Mouse (Mus musculus) adrenal gland, adult (tissue): ENCODE results near the gene Abhd15.

Experiments used
- DNase-seq, 2 experiments: peaks; one replicate each; pipeline ENCODE4 v3.0.0; 2022 to 2023; ENCODE audit warnings: low spot score in 1 of 2; ENCODE audit not compliant: inconsistent age in 2 of 2

The Abhd15 gene

DNA sequence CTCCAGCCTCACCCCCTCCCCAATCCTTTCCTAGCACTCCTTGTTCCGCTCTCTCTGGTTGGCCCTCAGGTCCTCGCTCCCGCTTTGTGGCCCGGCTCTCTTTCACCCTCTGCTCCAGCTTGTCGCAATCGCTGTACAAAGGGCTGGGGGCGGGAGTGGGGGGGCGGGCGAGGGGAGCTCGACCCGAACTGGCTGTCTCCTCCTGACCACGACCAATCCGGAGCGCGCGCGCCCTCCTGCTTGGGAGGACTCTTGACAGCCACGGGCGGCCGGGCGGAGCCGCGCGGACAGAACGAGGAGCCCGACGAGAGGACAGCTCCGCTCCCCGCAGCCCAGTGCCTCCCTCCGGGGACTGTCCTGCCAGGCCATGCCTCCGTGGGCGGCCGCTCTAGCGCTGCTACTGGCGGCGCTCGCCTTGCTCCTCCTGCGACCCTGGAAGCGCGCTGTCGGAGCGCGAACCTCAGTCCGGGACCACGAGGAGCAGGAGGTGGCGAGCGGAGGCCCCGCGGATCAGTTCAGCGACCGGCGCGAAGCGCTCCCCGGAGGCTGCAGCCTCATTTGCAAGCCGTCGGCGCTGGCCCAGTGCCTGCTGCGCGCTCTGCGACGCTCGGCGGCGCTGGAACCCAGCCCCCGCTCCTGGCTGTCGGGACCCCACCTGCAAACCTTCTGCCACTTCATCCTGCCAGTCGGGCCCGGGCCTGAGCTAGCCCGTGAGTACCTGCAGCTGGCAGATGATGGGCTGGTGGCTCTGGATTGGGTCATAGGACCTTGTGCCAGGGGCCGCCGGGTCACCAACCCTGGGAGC, at the start of gene Abhd15:
Gene Abhd15 (plus strand): TSS at position 290 of the 805 bp plus-strand sequence.
- peak; percentile 93 to 97 for DNase-seq

DNA sequence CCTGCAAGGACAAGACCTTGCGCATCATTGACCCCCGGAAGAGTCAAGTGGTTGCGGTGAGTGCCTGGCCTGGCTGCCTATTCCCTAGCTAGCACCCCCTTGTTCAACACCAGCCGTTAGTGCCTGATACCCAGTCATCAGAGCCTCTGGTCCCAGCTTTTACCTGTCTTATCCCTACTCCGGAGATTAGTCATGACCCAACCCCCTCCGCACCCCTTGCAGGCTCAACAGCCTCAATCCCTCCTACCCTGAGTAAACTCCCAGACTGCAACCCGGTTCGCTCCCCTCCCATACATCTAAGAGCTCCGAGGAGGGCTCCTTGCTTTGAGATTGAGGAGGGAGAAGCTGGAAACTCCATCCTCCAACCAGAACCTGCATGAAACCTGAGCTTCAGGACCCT, 48.4 kb upstream of the Abhd15 start:
- no peak for DNase-seq

DNA sequence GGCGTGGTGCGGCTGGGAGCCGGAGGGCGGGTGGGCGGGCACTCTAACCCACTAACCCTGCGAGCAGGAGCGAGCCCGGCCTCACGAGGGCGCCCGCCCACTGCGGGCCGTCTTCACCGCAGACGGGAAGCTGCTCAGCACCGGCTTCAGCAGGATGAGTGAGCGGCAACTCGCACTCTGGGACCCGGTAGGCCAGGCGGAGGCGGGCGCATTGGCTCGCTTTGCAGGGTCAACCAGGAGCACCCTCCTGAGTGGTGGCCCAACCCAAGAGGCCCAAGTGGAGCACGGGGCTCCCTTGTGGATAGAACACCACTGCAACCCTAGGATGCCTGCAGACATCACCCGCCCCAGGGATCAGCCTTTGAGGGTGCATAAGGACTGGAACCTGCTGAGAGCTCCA, 47.8 kb upstream of the Abhd15 start:
- DNase-seq, result peak; percentile 74 to 89

- DNase-seq, result peak; percentile 84 to 92
Measured at GRCm38 (mm10) chr11:77467784-77468183, 47.1 kb upstream of the Abhd15 start.

- no peak for DNase-seq
Measured at GRCm38 (mm10) chr11:77468397-77468796, 46.5 kb upstream of the Abhd15 start.

DNA sequence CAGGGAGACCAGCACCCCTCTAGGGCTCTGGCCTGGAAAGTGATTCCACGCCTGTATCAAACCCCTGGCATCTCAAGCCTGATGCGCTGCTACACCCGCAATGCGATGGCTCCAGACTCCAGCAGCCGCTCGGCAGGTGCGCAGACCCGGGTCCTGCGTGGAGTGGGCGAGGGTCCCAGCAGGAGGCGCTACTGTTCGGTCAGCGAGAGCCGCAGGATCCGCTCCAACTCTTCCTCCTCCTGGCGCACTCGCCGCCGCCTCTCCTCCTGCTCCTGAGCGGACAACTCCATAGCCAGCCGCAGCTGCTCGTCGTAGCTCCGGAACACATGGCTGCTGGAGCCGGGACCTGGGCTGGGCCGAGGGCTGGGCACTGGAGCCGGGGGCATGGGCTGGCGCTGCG, 43.5 kb upstream of the Abhd15 start:
- DNase-seq, result no peak

DNA sequence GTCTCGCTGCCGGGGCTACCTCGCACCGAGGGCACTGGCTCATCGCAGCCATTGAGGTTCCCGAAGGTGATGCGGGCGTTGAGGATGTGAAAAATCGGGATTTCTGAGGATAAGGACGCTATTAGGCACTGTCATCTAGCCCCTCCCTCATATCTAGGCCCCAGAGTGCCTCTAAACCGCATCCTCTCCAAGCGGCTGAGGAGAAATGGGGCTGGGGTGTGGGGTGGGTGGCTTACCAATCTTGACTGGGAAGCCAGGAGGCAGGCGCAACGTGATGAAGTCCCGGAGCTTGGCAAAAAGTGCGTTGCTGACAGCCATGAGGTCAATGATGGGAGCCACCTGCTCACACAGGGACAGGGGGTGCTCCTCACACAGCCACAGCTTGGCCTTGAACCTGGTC, 42.1 kb upstream of the Abhd15 start:
- DNase-seq, result no peak

DNA sequence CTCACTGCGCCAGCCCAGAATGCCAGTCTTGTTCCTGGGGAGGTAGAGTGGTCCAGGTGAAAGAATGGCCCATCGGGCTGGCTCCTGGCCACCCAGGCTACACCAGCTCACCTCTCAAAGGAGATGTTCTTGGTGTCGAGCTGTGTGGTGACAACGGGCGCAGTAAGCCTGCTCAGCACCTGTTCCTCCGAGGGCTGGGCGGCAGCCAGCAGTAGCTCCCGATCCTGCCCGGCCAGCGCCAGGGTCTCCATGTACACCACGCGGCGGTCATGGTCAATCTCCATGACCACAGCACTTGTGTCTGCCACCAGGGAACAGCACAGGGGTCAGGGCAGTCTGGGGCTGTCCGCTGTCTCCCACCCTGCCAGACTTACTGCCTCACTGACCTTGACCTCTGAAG, 38.7 kb upstream of the Abhd15 start:
- DNase-seq, result no peak

DNA sequence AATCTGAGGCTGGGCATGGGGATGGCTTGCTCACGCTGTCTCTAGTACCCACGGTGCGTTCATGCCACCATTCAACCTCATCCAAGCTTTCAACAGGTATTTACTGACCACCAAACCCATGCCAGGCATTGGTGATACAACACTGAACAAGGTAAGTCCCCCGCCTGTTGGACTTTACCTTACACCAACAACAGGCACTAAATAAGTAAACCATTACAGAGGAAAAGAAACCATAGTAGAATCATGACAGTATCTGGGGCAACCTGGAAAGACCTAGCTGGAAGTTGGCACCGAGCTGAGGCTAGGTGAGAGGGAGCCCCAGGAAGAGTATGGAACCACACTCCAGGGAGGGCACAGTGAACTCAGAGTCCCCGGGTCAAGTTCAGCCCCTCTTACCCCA, 38.0 kb upstream of the Abhd15 start:
- no peak for DNase-seq

- DNase-seq, result peak in 1 of 2 experiments; percentile 18
Measured at GRCm38 (mm10) chr11:77483043-77483442, 31.9 kb upstream of the Abhd15 start.

DNA sequence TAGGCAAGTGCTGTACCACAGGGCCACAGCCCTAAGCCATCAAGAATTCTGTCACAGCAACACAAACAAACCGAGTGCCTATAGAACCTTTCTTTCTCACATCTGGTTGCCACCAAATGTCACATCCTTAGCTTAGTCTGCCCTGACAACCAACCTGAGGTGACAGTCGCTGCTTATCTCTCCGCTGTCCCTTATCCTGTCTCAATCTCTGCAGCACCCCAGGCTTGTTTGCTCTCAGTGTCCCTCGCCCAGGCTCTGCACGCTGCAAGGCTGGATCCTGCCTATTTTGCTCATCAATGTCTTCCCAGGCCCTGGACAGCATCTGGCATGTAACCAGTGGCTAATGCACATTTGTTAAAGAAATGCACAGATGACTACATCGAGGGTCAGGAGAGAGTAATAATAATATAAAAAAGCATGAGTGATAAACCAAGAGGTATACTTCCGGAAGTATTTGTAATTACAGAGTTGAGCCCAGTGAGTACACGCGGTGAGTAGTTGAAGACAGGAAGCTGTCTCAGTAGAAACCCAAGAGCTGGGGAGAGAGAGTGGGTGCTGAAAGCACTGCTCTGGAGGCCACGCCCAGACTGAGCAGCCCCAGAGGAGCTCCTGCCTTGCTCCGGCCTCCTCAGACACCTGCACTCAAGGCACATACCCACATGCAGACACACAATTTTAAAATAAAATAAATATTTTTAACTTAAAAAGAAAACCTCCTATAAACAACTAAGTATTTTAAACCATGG, 31.2 kb upstream of the Abhd15 start:
- DNase-seq, result peak in 1 of 2 experiments; percentile 24

DNA sequence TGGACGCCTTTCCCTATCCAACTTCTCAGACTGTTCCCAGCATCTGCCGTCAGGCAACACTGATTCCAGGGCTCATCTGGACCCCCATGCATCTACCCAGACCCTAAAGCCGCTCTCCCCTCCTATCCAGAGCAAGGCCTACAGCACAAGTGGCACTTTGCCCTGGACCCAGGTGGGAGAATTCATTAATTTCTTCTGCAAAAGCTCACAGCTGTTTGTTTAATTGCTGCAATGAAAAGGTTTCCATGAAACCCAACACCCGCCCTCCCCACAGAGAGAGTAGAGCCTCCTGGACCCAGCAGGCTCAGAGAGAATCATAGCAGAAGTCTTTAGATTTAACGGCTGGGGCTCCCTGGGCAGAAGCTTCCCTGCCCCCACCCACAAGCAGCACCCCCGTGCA, 29.7 kb upstream of the Abhd15 start:
- DNase-seq, result no peak

DNA sequence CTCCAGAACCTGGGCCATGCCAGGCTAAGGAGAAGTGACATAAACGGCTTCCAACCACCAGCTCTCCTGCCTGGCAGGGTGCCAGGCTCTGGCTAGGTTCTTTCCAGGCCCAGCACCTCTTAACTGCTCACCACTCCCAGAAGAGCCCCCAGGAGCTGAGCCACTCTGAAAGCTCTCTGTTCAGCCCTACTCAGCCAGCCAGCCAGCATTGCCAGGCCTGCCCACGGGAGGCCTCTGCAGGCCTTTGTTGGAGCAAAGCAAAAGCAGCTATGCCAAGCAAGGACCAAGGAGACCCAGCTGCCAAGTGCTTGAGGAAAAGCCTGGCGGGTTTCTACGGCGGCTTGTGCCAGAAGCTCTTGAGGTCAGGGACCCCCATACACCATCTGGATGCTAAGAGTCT, 28.1 kb upstream of the Abhd15 start:
- peak in 1 of 2 experiments; percentile 54 for DNase-seq

- DNase-seq, result peak; percentile 45 to 74
Measured at GRCm38 (mm10) chr11:77488771-77489581, 25.9 kb upstream of the Abhd15 start.

- peak; percentile 80 to 93 for DNase-seq
Measured at GRCm38 (mm10) chr11:77489591-77490235, 25.2 kb upstream of the Abhd15 start, which contains the start of gene Ankrd13b. Gene Ankrd13b, minus strand, starts transcription at chr11:77489678.

GRCm38 (mm10) chr11:77490451-77490850, 24.5 kb upstream of the Abhd15 start:
- peak in 1 of 2 experiments; percentile 48 for DNase-seq

GRCm38 (mm10) chr11:77491123-77491501, 23.8 kb upstream of the Abhd15 start:
- DNase-seq, result peak; percentile 89 to 95

- DNase-seq, result peak; percentile 75 to 91
Measured at GRCm38 (mm10) chr11:77491502-77492291, 23.2 kb upstream of the Abhd15 start.

DNA sequence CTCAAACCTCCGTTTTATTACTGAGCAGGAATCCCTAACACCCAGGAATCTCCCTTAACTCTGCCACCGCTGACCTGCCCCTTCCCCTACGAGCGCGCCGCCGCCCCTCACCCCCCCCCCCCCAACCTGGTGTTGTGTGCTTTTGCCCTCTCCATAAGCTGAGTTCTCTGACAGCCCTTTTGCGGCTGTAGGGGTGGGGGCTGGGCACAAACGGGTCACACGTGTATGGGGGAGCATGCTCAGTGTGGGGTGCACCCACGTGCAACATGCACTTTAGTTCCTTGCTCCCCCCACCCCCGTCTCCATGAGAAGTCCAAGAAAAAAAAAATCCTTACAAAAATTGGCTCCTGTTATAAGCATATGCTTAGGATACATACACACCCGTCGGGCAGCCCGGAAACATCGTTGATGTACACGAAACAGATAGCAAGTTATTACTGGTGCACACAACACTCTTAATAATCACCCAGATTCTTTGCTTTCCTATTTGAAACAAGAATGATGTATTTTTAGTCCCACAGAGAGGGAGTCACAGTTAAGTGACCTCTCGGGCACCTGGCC, 22.5 kb upstream of the Abhd15 start:
- DNase-seq, result peak in 1 of 2 experiments; percentile 49

DNA sequence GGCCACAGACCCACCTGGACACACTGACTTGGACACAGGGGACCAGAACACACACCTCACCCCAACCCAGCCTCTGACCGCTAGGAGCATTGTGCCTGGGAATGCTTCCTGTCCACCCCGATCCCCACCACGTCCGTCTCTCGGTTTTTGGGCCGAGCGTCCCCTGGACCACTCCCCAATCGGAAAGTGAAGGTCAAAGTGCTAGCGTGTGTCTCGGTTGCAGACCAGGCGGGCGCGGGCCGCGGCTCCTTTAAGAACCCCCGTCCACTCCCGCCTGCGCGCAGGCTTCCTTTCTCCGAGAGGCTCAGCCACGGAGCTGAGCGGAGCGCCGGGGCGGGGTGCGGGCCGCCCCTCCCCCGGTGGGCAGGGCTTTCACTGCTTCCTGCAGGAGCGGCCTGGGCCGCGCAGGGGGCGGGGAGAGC, 22.0 kb upstream of the Abhd15 start:
- peak; percentile 96 to 97 for DNase-seq
